Mouse (Mus musculus): ENCODE measurements around the gene Csnk1d. TPM values are rescaled to one million over a fixed set of nuclear protein-coding genes. Genes with fewer than 3 reads are reported as not detected.

The Csnk1d gene
- 98.2 and 106 TPM in 2 replicates for polyA plus RNA-seq (2012; rRNA removed)

GRCm38 (mm10) chr11:120990951-120991526, at the start of gene Csnk1d:
Gene Csnk1d, minus strand, starts transcription at chr11:120991330.
- DNase-seq, result peak; percentile 98
- under 1% methylated on average over 59 of the region's 59 CpGs for WGBS
- peak within 1 kb of the TSS; percentile 58; the same call in 1 of the 2 replicates for H3K27ac ChIP-seq (ENCODE audit: control insufficient read depth, insufficient read depth, low read length)
- H3K36me3 ChIP-seq (ENCODE audit: control insufficient read depth, insufficient read depth, low read length), result peaks cover 1% of the 10 kb centered on the region; the same call in 1 of the 2 replicates
- no peaks in the 10 kb centered on the region for H3K27me3 ChIP-seq (ENCODE audit: control insufficient read depth, insufficient read depth, low read length)
- TF ChIP-seq POLR2A (IDR thresholded peaks at IDR 0.05; ENCODE audit: control insufficient read depth, extremely low read depth, insufficient read depth, low read length, poor library complexity), result peak; percentile 64
- TF ChIP-seq CTCF (IDR thresholded peaks at IDR 0.05; ENCODE audit: borderline replicate concordance, control insufficient read depth, extremely low read depth, insufficient read depth, low read length, poor library complexity), result 0 out of 2 replicates have a peak, but pooled peaks have one; percentile 22
- peak within 1 kb of the TSS; percentile 73 for H3K4me3 ChIP-seq (ENCODE audit: control insufficient read depth, insufficient read depth, low read length)
- H3K4me1 ChIP-seq (replicated peaks; ENCODE audit: control insufficient read depth, insufficient read depth, low read length), result peaks cover 24% of the 10 kb centered on the region

DNA sequence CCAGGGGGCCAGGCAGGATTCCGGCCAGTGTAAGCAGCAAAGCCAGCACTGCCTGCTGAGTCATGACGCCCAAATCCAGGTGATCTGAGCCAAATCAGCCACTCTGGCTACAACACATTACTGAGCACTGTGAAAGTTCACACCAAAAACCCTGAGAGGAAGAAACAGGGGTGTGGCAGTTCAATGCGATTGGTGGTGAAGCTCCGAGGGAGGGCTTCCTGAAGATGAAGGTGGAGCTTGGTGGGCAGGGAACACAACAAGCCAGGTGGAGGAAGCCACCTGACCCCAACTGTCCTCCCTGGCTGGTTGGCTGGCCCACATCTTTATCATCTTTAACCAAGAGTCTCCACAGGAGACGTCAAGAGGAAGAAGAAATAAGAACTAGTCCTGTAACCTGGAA, 48.2 kb upstream of the Csnk1d start, which contains the start of gene Cd7:
Gene Cd7, minus strand, starts transcription at position 117 of the 400 bp plus-strand sequence.
- peak; percentile 40 for DNase-seq
- TF ChIP-seq CTCF (IDR thresholded peaks at IDR 0.05; ENCODE audit: borderline replicate concordance, control insufficient read depth, extremely low read depth, insufficient read depth, low read length, poor library complexity) (no peak), POLR2A (IDR thresholded peaks at IDR 0.05; ENCODE audit: control insufficient read depth, extremely low read depth, insufficient read depth, low read length, poor library complexity) (0 out of 2 replicates have a peak, but pooled peaks have one; percentile 22)
- Histone ChIP-seq H3K27ac (ENCODE audit: control insufficient read depth, insufficient read depth, low read length) (peak within 1 kb of the TSS; percentile 75), H3K4me1 (replicated peaks; ENCODE audit: control insufficient read depth, insufficient read depth, low read length) (peaks cover 21% of the 10 kb centered on the region), H3K36me3 (ENCODE audit: control insufficient read depth, insufficient read depth, low read length) (no peaks in the 10 kb centered on the region), H3K27me3 (ENCODE audit: control insufficient read depth, insufficient read depth, low read length) (no peaks in the 10 kb centered on the region), H3K4me3 (ENCODE audit: control insufficient read depth, insufficient read depth, low read length) (peak within 1 kb of the TSS; percentile 22)
- 8% methylated on average over 5 of the region's 5 CpGs for WGBS

DNA sequence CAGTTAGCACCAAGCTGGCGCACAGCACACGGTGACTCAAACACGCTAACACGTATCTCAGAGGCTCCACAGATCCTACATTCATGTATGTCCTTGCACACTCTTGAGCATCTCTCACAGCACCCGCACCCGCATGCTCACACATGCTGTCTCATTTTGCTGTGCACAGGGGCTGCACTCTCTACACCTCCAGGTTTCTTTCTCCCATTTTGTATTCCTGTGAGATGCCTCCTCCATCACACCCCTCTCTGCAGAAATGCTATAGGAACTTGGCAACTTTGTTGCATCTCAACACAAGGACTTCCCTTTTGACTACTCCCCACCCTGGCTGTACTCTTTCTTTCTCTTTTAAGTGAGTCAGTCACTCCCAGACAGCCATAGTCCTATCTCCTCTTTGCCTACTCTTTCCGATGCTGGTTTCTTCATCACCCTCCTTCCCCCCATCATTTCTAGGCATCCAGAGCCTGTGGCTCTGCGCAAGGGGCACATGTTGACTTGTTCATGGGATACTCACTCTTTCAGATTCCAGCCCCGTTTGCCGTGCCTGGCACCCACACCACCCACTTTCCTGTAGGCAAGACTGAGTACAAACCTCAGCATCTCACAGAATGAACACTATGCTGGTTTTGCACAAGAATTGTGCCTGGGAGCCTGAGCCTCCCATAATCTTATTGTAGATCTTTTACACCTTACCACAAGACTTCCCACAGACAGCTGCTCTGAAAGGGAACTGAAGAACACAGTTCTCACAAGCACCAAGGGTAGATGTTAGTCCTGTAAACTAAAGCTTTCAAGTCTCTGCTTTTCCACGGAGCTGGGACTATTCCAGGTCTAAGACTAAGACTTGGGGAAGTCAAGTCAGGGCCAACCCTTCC, 47.5 kb upstream of the Csnk1d start:
- Histone ChIP-seq H3K36me3 (ENCODE audit: control insufficient read depth, insufficient read depth, low read length) (no peaks in the 10 kb centered on the region), H3K27me3 (ENCODE audit: control insufficient read depth, insufficient read depth, low read length) (no peaks in the 10 kb centered on the region), H3K27ac (ENCODE audit: control insufficient read depth, insufficient read depth, low read length) (peak overlapping the region; percentile 75), H3K4me3 (ENCODE audit: control insufficient read depth, insufficient read depth, low read length) (peak overlapping the region; percentile 22), H3K4me1 (replicated peaks; ENCODE audit: control insufficient read depth, insufficient read depth, low read length) (peaks cover 24% of the 10 kb centered on the region)
- WGBS, result 60% methylated on average over 11 of the region's 11 CpGs
- peak; percentile 14 for DNase-seq
- TF ChIP-seq POLR2A (IDR thresholded peaks at IDR 0.05; ENCODE audit: control insufficient read depth, extremely low read depth, insufficient read depth, low read length, poor library complexity), result no peak
- TF ChIP-seq CTCF (IDR thresholded peaks at IDR 0.05; ENCODE audit: borderline replicate concordance, control insufficient read depth, extremely low read depth, insufficient read depth, low read length, poor library complexity), result no peak

DNA sequence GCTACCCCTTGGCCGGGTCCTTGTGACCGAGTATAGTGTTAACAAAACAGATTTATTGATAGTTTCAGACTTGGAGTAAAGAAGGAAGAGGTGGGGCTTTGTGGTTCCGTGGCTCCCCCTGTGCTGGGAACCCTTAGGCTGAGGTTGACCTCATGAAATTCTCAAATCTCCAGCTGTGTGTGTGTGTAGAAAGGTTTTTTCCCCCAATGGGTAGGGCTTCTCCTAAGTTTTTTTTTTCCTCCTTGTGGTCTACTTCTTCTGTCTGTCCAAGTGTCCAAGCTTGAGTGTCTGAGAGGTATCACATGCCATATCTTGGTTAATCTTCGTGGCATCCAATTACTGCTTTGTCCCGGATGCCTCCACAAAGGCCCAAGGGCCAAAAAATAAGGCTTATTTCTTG, 42.0 kb upstream of the Csnk1d start:
- DNase-seq, result no peak
- H3K36me3 ChIP-seq (ENCODE audit: control insufficient read depth, insufficient read depth, low read length), result no peaks in the 10 kb centered on the region
- TF ChIP-seq CTCF (IDR thresholded peaks at IDR 0.05; ENCODE audit: borderline replicate concordance, control insufficient read depth, extremely low read depth, insufficient read depth, low read length, poor library complexity), result no peak
- TF ChIP-seq POLR2A (IDR thresholded peaks at IDR 0.05; ENCODE audit: control insufficient read depth, extremely low read depth, insufficient read depth, low read length, poor library complexity), result no peak
- no peak overlapping the region for H3K27ac ChIP-seq (ENCODE audit: control insufficient read depth, insufficient read depth, low read length)
- no peak overlapping the region for H3K4me3 ChIP-seq (ENCODE audit: control insufficient read depth, insufficient read depth, low read length)
- H3K4me1 ChIP-seq (replicated peaks; ENCODE audit: control insufficient read depth, insufficient read depth, low read length), result peaks cover 13% of the 10 kb centered on the region
- 21% methylated on average over 5 of the region's 5 CpGs for WGBS
- no peaks in the 10 kb centered on the region for H3K27me3 ChIP-seq (ENCODE audit: control insufficient read depth, insufficient read depth, low read length)

- no peaks in the 10 kb centered on the region for H3K36me3 ChIP-seq (ENCODE audit: control insufficient read depth, insufficient read depth, low read length)
- H3K27me3 ChIP-seq (ENCODE audit: control insufficient read depth, insufficient read depth, low read length), result no peaks in the 10 kb centered on the region
- no peak overlapping the region for H3K4me3 ChIP-seq (ENCODE audit: control insufficient read depth, insufficient read depth, low read length)
- no peak overlapping the region for H3K27ac ChIP-seq (ENCODE audit: control insufficient read depth, insufficient read depth, low read length)
- 36% methylated on average over 7 of the region's 7 CpGs for WGBS
- DNase-seq, result no peak
- no peak for TF ChIP-seq POLR2A (IDR thresholded peaks at IDR 0.05; ENCODE audit: control insufficient read depth, extremely low read depth, insufficient read depth, low read length, poor library complexity)
- TF ChIP-seq CTCF (IDR thresholded peaks at IDR 0.05; ENCODE audit: borderline replicate concordance, control insufficient read depth, extremely low read depth, insufficient read depth, low read length, poor library complexity), result no peak
- H3K4me1 ChIP-seq (replicated peaks; ENCODE audit: control insufficient read depth, insufficient read depth, low read length), result no peaks in the 10 kb centered on the region
Observed at GRCm38 (mm10) chr11:121027259-121027658, 36.1 kb upstream of the Csnk1d start.

DNA sequence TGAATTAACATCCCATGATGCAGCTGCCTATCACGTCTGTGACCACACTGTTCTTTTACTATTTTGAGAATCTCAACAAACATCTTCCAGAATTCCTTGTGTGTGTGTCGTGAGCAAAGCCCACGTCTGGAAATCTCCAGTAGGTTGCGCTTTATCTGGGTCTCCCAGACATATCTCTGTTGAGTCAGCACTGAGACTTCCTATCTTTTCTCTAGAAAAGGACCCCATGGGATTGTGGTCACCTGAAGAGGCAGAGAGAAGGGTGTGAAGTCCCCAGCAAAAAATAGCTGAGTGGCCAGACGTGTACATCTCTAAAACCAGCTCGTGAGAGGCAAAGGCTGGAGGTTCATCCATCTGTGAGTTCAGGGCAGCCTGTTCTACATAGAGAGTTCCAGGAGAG, 33.0 kb upstream of the Csnk1d start:
- Histone ChIP-seq H3K27ac (ENCODE audit: control insufficient read depth, insufficient read depth, low read length) (no peak overlapping the region), H3K36me3 (ENCODE audit: control insufficient read depth, insufficient read depth, low read length) (no peaks in the 10 kb centered on the region), H3K27me3 (ENCODE audit: control insufficient read depth, insufficient read depth, low read length) (no peaks in the 10 kb centered on the region), H3K4me1 (replicated peaks; ENCODE audit: control insufficient read depth, insufficient read depth, low read length) (0 out of 2 replicates have a peak, but pooled peaks cover 2% of the 10 kb centered on the region), H3K4me3 (ENCODE audit: control insufficient read depth, insufficient read depth, low read length) (no peak overlapping the region)
- no peak for TF ChIP-seq POLR2A (IDR thresholded peaks at IDR 0.05; ENCODE audit: control insufficient read depth, extremely low read depth, insufficient read depth, low read length, poor library complexity)
- no peak for TF ChIP-seq CTCF (IDR thresholded peaks at IDR 0.05; ENCODE audit: borderline replicate concordance, control insufficient read depth, extremely low read depth, insufficient read depth, low read length, poor library complexity)
- 67% methylated on average over 6 of the region's 6 CpGs for WGBS
- DNase-seq, result no peak

All from thymus, adult 2 months (tissue).